Mouse (Mus musculus): Measurements from ENCODE around the gene Tmem189. TPM values are rescaled to one million over a fixed set of nuclear protein-coding genes. Genes with fewer than 3 reads are reported as not detected.

Gene Tmem189
- total RNA-seq, 2 experiments from 2014 or later: 16.8 to 19.5 TPM

GRCm38 (mm10) chr2:167605178-167605794, 84.3 kb downstream of the Tmem189 start:
- ATAC-seq (replicated peaks; ENCODE audit: low FRiP score, low TSS enrichment, poor library complexity, severe bottlenecking): peak; percentile 81

GRCm38 (mm10) chr2:167602978-167603377, 86.6 kb downstream of the Tmem189 start:
- ATAC-seq (replicated peaks; ENCODE audit: low FRiP score, low TSS enrichment, poor library complexity, severe bottlenecking): no peak

GRCm38 (mm10) chr2:167602364-167602763, 87.3 kb downstream of the Tmem189 start:
- ATAC-seq (replicated peaks; ENCODE audit: low FRiP score, low TSS enrichment, poor library complexity, severe bottlenecking): no peak

- ATAC-seq (replicated peaks; ENCODE audit: low FRiP score, low TSS enrichment, poor library complexity, severe bottlenecking): no peak
Measured at GRCm38 (mm10) chr2:167600481-167600995, 89.1 kb downstream of the Tmem189 start.

GRCm38 (mm10) chr2:167599917-167600316, 89.7 kb downstream of the Tmem189 start:
- no peak for ATAC-seq (replicated peaks; ENCODE audit: low FRiP score, low TSS enrichment, poor library complexity, severe bottlenecking)

- no peak for ATAC-seq (replicated peaks; ENCODE audit: low FRiP score, low TSS enrichment, poor library complexity, severe bottlenecking)
Measured at GRCm38 (mm10) chr2:167599195-167599594, 90.4 kb downstream of the Tmem189 start.

GRCm38 (mm10) chr2:167597492-167598186, 92.0 kb downstream of the Tmem189 start:
- ATAC-seq (replicated peaks; ENCODE audit: low FRiP score, low TSS enrichment, poor library complexity, severe bottlenecking): no peak

- ATAC-seq (replicated peaks; ENCODE audit: low FRiP score, low TSS enrichment, poor library complexity, severe bottlenecking): no peak
Measured at GRCm38 (mm10) chr2:167596726-167597491, 92.7 kb downstream of the Tmem189 start.

- ATAC-seq (replicated peaks; ENCODE audit: low FRiP score, low TSS enrichment, poor library complexity, severe bottlenecking): no peak
Measured at GRCm38 (mm10) chr2:167596262-167596661, 93.4 kb downstream of the Tmem189 start.

GRCm38 (mm10) chr2:167595761-167596171, 93.9 kb downstream of the Tmem189 start:
- no peak for ATAC-seq (replicated peaks; ENCODE audit: low FRiP score, low TSS enrichment, poor library complexity, severe bottlenecking)

GRCm38 (mm10) chr2:167594444-167594934, 95.1 kb downstream of the Tmem189 start:
- ATAC-seq (replicated peaks; ENCODE audit: low FRiP score, low TSS enrichment, poor library complexity, severe bottlenecking): peak; percentile 34; the same call in 1 of the 2 replicates

GRCm38 (mm10) chr2:167593551-167594250, 95.9 kb downstream of the Tmem189 start:
- no peak for ATAC-seq (replicated peaks; ENCODE audit: low FRiP score, low TSS enrichment, poor library complexity, severe bottlenecking)

Other genes with a start within 250 kb of the Tmem189 start
- gene Rnf114, start 197.2 kb downstream of the Tmem189 start, total RNA-seq (2014; fragmentation: Nextera tagmentation): 30.8 and 34.8 TPM in 2 replicates
- 19.5 and 23.8 TPM in 2 replicates for gene Rnf114, start 197.2 kb downstream of the Tmem189 start, total RNA-seq (2017)
- 16.0 and 23.2 TPM in 2 replicates for gene Spata2, start 196.9 kb downstream of the Tmem189 start, total RNA-seq (2014; fragmentation: Nextera tagmentation)
- gene Spata2, start 196.9 kb downstream of the Tmem189 start, total RNA-seq (2017): 6.8 and 8.1 TPM in 2 replicates
- gene Snai1, start 151.6 kb downstream of the Tmem189 start, total RNA-seq (2014; fragmentation: Nextera tagmentation): 0.37 TPM in 1 of 2 replicates, not detected in the other
- gene Snai1, start 151.6 kb downstream of the Tmem189 start, total RNA-seq (2017): 0.52 TPM in 1 of 2 replicates, not detected in the other
- 194 and 207 TPM in 2 replicates for gene Ube2v1, start 57.7 kb downstream of the Tmem189 start, total RNA-seq (2014; fragmentation: Nextera tagmentation)
- gene Ube2v1, start 57.7 kb downstream of the Tmem189 start, total RNA-seq (2017): 46.6 and 78.6 TPM in 2 replicates
- gene Gm20431, start 28.3 kb downstream of the Tmem189 start, total RNA-seq (2014; fragmentation: Nextera tagmentation): 16.1 TPM in 1 of 2 replicates, not detected in the other
- not detected in 2 replicates for gene Gm20431, start 28.3 kb downstream of the Tmem189 start, total RNA-seq (2017)
- 0.83 and 1.4 TPM in 2 replicates for gene Cebpb, start 907 bp downstream of the Tmem189 start, total RNA-seq (2014; fragmentation: Nextera tagmentation)
- 2.3 and 3.1 TPM in 2 replicates for gene Cebpb, start 907 bp downstream of the Tmem189 start, total RNA-seq (2017)
- 24.3 and 29.1 TPM in 2 replicates for gene Ptpn1, start 242.2 kb upstream of the Tmem189 start, total RNA-seq (2014; fragmentation: Nextera tagmentation)
- gene Ptpn1, start 242.2 kb upstream of the Tmem189 start, total RNA-seq (2017): 31.9 and 56.4 TPM in 2 replicates

Data from megakaryocyte-erythroid progenitor cell, adult 5-6 weeks (primary cell).